Mouse (Mus musculus) testis, adult 2 months (tissue): ENCODE measurements around the gene Nmd3.

Experiments used
- CTCF ChIP-seq: fragments of 200-500 bp; IDR thresholded peaks from 2 replicates; pipeline ENCODE4 v1.5.1; 2012; ENCODE audit warnings: low read depth, mild to moderate bottlenecking, inconsistent platforms, low read length, moderate library complexity; ENCODE audit not compliant: control insufficient read depth, insufficient read depth, insufficient replicate concordance
- POLR2A ChIP-seq: fragments of 200-500 bp; IDR thresholded peaks from 2 replicates; pipeline ENCODE4 v1.6.1; 2012; ENCODE audit warnings: low read depth, mild to moderate bottlenecking, inconsistent platforms, low read length, moderate library complexity; ENCODE audit not compliant: control insufficient read depth

- TF ChIP-seq CTCF, result no peak
- no peak for TF ChIP-seq POLR2A
Observed at GRCm38 (mm10) chr3:69792823-69793417, 71.1 kb downstream of the Nmd3 start.
